8 mouse cellular contexts compared by ENCODE assay signal in the genomic region with DNA sequence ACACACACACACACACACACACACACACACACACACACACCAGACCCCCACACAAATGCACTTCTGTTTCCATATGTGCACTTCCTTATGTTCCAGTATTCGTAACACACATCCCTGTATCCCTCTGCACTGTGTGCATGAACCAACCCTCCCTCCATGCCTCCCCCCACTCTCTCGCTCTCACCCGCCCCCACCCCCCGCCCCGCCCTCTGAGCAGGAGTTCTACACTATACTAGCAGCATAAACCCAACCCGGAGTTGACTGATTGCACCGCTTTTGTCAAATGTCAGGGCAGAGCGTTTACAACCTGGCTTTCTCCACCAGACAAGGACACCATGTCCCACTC.
DNase-seq lines count a peak whose midpoint lies in the region; ATAC-seq and TF ChIP-seq lines count a peak whose summit lies in the region.

No protein-coding gene starts in this region.

- TF ChIP-seq POLR2A in liver, adult 2 months (IDR thresholded peaks at IDR 0.05; ENCODE audit: extremely low read depth, insufficient read depth, low read length), result no peak

- peak overlapping the region; percentile 75 for H3K9ac ChIP-seq in neural tube, embryonic 11.5 days (ENCODE audit: low read length)
- H3K9ac ChIP-seq in forebrain, embryonic 13.5 days, result peak overlapping the region; percentile 86
- peak overlapping the region; percentile 61 for H3K9ac ChIP-seq in liver, adult 2 months (ENCODE audit: low read depth, low read length)
- no peak overlapping the region; the same call in 1 of the 2 replicates for H3K9ac ChIP-seq in stomach, embryonic 15.5 days

- peak overlapping the region; percentile 60 for H3K4me2 ChIP-seq in neural tube, embryonic 11.5 days (ENCODE audit: low read depth)
- H3K4me2 ChIP-seq in forebrain, embryonic 13.5 days, result peak overlapping the region; percentile 68
- peak overlapping the region; percentile 68 for H3K4me2 ChIP-seq in stomach, embryonic 15.5 days

- no peak for DNase-seq in neural tube, embryonic 11.5 days (ENCODE audit: low spot score)
- DNase-seq in neural tube, embryonic 10.5 days (ENCODE audit: extremely low spot score, low spot score), result no peak
- no peak for DNase-seq in liver, adult 2 months (ENCODE audit: extremely low read depth, low read depth, low spot score)
- DNase-seq in B cell, adult 2 months, result no peak
- DNase-seq in spleen, postnatal 4 days (ENCODE audit: low spot score in 2 of 2), result no peak
- no peak for DNase-seq in retina, postnatal 1 day

- H3K4me3 ChIP-seq in neural tube, embryonic 11.5 days (ENCODE audit: low read depth, low read length), result no peak overlapping the region
- H3K4me3 ChIP-seq in forebrain, embryonic 13.5 days, result peak overlapping the region; percentile 42
- peak overlapping the region; percentile 56 for H3K4me3 ChIP-seq in liver, adult 2 months (ENCODE audit: insufficient read depth, low read depth, low read length)
- H3K4me3 ChIP-seq in stomach, embryonic 15.5 days (replicated peaks), result peak overlapping the region; percentile 46

- H3K9me3 ChIP-seq in neural tube, embryonic 11.5 days (ENCODE audit: control insufficient read depth, low read length), result no peaks in the 10 kb centered on the region
- no peaks in the 10 kb centered on the region for H3K9me3 ChIP-seq in forebrain, embryonic 13.5 days (replicated peaks)
- no peaks in the 10 kb centered on the region for H3K9me3 ChIP-seq in stomach, embryonic 15.5 days

- ATAC-seq in neural tube, embryonic 11.5 days (ENCODE audit: insufficient read depth, low FRiP score, low TSS enrichment), result peak; percentile 68
- peak; percentile 88 for ATAC-seq in forebrain, embryonic 13.5 days
- peak; percentile 79 for ATAC-seq in stomach, embryonic 15.5 days (ENCODE audit: insufficient read depth, low FRiP score, low read depth)

- peak overlapping the region; percentile 100 for H3K27ac ChIP-seq in neural tube, embryonic 11.5 days (ENCODE audit: low read depth, low read length)
- H3K27ac ChIP-seq in forebrain, embryonic 13.5 days, result peak overlapping the region; percentile 100
- peak overlapping the region; percentile 55 for H3K27ac ChIP-seq in liver, adult 2 months (replicated peaks; ENCODE audit: insufficient read depth, low read depth, low read length)
- H3K27ac ChIP-seq in stomach, embryonic 15.5 days, result peak overlapping the region; percentile 99

- H3K4me1 ChIP-seq in neural tube, embryonic 11.5 days (ENCODE audit: control insufficient read depth, insufficient read depth, low read length), result peaks cover 14% of the 10 kb centered on the region
- peaks cover 45% of the 10 kb centered on the region for H3K4me1 ChIP-seq in forebrain, embryonic 13.5 days
- peaks cover 3% of the 10 kb centered on the region; the same call in 1 of the 2 replicates for H3K4me1 ChIP-seq in liver, adult 2 months (ENCODE audit: control insufficient read depth, insufficient read depth, low read length)
- H3K4me1 ChIP-seq in stomach, embryonic 15.5 days, result peaks cover 24% of the 10 kb centered on the region

- H3K36me3 ChIP-seq in neural tube, embryonic 11.5 days (ENCODE audit: control insufficient read depth, insufficient read depth, low read length), result no peaks in the 10 kb centered on the region
- no peaks in the 10 kb centered on the region for H3K36me3 ChIP-seq in forebrain, embryonic 13.5 days (ENCODE audit: poor library complexity, severe bottlenecking)
- no peaks in the 10 kb centered on the region for H3K36me3 ChIP-seq in liver, adult 2 months (ENCODE audit: control insufficient read depth, insufficient read depth, low read length)
- no peaks in the 10 kb centered on the region for H3K36me3 ChIP-seq in stomach, embryonic 15.5 days

- no peaks in the 10 kb centered on the region for H3K79me2 ChIP-seq in liver, adult 2 months (ENCODE audit: control insufficient read depth, insufficient read depth, low read length)

- no peak for TF ChIP-seq CTCF in liver, adult 2 months (IDR thresholded peaks at IDR 0.05; ENCODE audit: low read depth, low read length)

- H3K27me3 ChIP-seq in neural tube, embryonic 11.5 days (ENCODE audit: control insufficient read depth, insufficient read depth, low read length), result no peaks in the 10 kb centered on the region
- no peaks in the 10 kb centered on the region for H3K27me3 ChIP-seq in forebrain, embryonic 13.5 days
- H3K27me3 ChIP-seq in liver, adult 2 months (ENCODE audit: control insufficient read depth, insufficient read depth, low read length), result no peaks in the 10 kb centered on the region
- no peaks in the 10 kb centered on the region for H3K27me3 ChIP-seq in stomach, embryonic 15.5 days (replicated peaks)

- 2% methylated on average over 8 of the region's 8 CpGs for WGBS in neural tube, embryonic 11.5 days
- 2% methylated on average over 8 of the region's 8 CpGs for WGBS in forebrain, embryonic 13.5 days
- WGBS in liver, adult 2 months, result 43% methylated on average over 8 of the region's 8 CpGs
- 3% methylated on average over 7 of the region's 8 CpGs for WGBS in stomach, embryonic 15.5 days
